Mouse (Mus musculus) E14TG2a.4 (cell line): ENCODE measurements around the gene Lpin2.

Experiments used
- CTCF ChIP-seq: conservative IDR thresholded peaks from 2 replicates; pipeline ENCODE4 v1.5.1; 2014; ENCODE audit warnings: low read length
- NANOG ChIP-seq: IDR thresholded peaks from 2 replicates; pipeline ENCODE4 v1.6.1; 2014; ENCODE audit warnings: borderline replicate concordance, low read length, mixed read lengths
- POU5F1 ChIP-seq: IDR thresholded peaks from 2 replicates; pipeline ENCODE4 v1.6.1; 2014; ENCODE audit warnings: low read length, borderline replicate concordance

DNA sequence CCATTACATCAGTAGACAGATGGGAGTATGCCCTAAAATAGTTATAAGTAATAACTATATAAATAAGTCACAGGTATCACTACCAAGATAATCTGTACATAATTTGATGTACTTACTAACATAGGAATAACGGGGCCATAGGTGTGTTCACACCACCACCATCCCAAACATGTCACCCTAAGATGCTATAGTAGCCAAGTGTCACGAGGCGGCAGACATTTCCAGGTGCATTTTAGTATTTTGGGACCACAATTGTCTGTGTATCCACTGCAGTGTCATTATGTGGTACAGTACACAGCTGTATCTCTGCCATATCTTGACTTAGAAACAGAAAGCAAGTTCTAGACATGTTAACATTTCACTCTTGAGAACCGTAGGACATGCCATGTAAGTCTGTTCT, 50.9 kb downstream of the Lpin2 start:
- TF ChIP-seq CTCF (no peak), NANOG (no peak), POU5F1 (no peak)
